Mouse (Mus musculus) heart, embryonic 13.5 days (tissue): Measurements from ENCODE around the gene Cep41. TPM values are rescaled to one million over a fixed set of nuclear protein-coding genes. Genes with fewer than 3 reads are reported as not detected.

ENCODE experiments used
- ATAC-seq: fragments of 200-750 bp; cut with Nextera tagmentation; 2 replicates; pipeline ENCODE4 v1.8.0; 2017; ENCODE audit warnings: moderate TSS enrichment; ENCODE audit not compliant: insufficient number of reproducible peaks, low FRiP score, low TSS enrichment; ENCODE audit errors: extremely low read depth
- H3K27ac ChIP-seq: fragments of 300-500 bp; sonication (generic); replicated peaks from 2 replicates; pipeline ENCODE4 v1.5.1; 2015; ENCODE audit warnings: moderate library complexity, mild to moderate bottlenecking, inconsistent platforms
- H3K27me3 ChIP-seq: fragments of 300-500 bp; sonication (generic); replicated peaks from 2 replicates; pipeline ENCODE4 v1.6.1; 2015; ENCODE audit warnings: mild to moderate bottlenecking, inconsistent platforms
- H3K36me3 ChIP-seq: fragments of 300-500 bp; sonication (generic); 2 replicates; pipeline ENCODE4 v1.6.1; 2015; ENCODE audit warnings: mild to moderate bottlenecking, inconsistent platforms
- H3K4me1 ChIP-seq: fragments of 300-500 bp; sonication (generic); 2 replicates; pipeline ENCODE4 v1.6.1; 2015; ENCODE audit warnings: inconsistent platforms
- H3K4me2 ChIP-seq: fragments of 300-500 bp; sonication (generic); 2 replicates; pipeline ENCODE4 v1.6.1; 2015; ENCODE audit warnings: inconsistent platforms, mild to moderate bottlenecking, moderate library complexity
- H3K4me3 ChIP-seq: fragments of 300-500 bp; sonication (generic); 2 replicates; pipeline ENCODE4 v1.5.1; 2015; ENCODE audit warnings: moderate library complexity, mild to moderate bottlenecking, inconsistent platforms
- H3K9ac ChIP-seq: fragments of 300-500 bp; sonication (generic); 2 replicates; pipeline ENCODE4 v1.6.1; 2015; ENCODE audit warnings: inconsistent platforms, mild to moderate bottlenecking, moderate library complexity
- H3K9me3 ChIP-seq: fragments of 300-500 bp; sonication (generic); 2 replicates; pipeline ENCODE4 v1.6.1; 2016; ENCODE audit warnings: inconsistent platforms
- WGBS: fragments of 180-500 bp; shearing (Covaris S2); methylation state at CpG from one replicate; pipeline ENCODE4 v1.1.7; 2015; ENCODE audit warnings: mixed read lengths; 5-methylcytosine and 5-hydroxymethylcytosine counted together
- polyA plus RNA-seq: library from polyadenylated mRNA; unstranded; fragments of >200 nt; fragmentation: Nextera tagmentation; extraction: Ambion mirVana; gene quantifications from 2 replicates; pipeline ENCODE4 v1.2.1, GENCODE M21; 2015

Gene Cep41
- polyA plus RNA-seq, 1 experiment from 2014 or later: 11.0 TPM

DNA sequence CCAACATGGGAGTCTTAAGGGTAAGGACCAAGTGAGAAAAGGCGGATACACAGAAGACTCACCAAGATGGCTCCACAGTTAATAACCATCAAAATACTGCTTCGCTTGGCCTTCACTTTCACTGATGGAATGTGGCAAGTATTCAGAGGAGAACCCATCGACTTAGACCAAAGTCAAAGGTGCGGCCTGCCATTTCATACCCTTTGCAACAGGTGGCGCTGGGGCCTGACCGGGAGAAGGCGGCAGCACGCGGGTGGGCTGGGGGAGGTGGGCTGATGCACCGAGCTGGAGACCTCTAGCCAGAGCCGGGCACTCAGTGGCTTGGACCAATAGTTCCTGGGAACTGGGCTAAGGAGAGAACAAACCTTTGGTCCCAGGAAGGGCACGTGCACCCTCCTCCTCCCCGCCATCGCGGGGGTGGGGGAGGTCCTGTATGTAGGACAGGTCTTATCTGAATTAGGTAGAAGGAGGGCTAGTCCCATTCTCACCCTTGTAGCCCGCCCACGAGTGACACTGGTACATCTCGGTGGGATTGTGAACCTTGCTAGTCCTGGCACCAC is 39.1 kb upstream of the Cep41 start:
- Histone ChIP-seq H3K4me2 (no peak overlapping the region), H3K4me1 (peaks cover 35% of the 10 kb centered on the region), H3K9ac (no peak overlapping the region), H3K27ac (no peak overlapping the region), H3K27me3 (no peaks in the 10 kb centered on the region), H3K36me3 (peaks cover 5% of the 10 kb centered on the region; the same call in 1 of the 2 replicates), H3K9me3 (peaks cover 32% of the 10 kb centered on the region), H3K4me3 (no peak overlapping the region)
- WGBS: 48% methylated on average over 18 of the region's 18 CpGs
- ATAC-seq: no peak

DNA sequence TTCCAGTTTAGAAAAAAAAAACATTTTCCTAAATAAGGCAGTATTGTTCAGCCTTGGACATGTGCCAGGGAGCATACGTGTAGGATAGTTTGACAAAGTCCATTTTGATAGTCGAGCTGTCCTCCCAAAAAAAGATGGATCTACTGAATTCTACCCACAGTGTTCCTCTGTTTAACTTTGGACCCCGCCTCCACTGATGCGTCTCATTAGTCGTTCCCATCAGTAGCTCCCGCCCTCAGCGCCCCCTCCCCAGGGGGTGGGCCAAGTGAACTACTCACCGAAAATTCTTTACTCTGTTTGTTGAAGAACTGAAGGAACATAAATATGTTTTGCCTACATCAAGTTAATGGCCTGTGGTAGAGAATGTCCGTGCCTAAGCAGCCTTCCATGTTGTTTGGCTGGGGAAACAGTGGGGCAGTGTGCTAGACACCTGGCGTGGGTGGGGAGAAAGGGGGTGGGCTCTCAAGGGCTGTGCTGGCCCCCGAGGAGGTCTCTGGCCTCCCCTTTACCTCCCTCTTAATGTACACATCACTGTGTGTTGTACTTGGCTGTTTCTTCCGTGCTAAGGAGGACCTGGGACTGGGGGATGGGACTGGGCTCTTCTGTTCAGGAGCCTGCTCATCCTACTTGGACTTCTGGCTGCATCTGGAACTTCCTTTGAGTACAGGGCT is 36.9 kb upstream of the Cep41 start:
- 0 out of 2 replicates have a peak, but pooled peaks cover 2% of the 10 kb centered on the region for H3K36me3 ChIP-seq
- H3K27me3 ChIP-seq: no peaks in the 10 kb centered on the region
- H3K4me1 ChIP-seq: peaks cover 35% of the 10 kb centered on the region
- H3K9ac ChIP-seq: no peak overlapping the region
- no peak overlapping the region for H3K4me3 ChIP-seq
- H3K9me3 ChIP-seq: peaks cover 10% of the 10 kb centered on the region
- 0 out of 2 replicates have a peak, but pooled peaks have one; percentile 25 for ATAC-seq
- 55% methylated on average over 12 of the region's 12 CpGs for WGBS
- H3K4me2 ChIP-seq: no peak overlapping the region
- H3K27ac ChIP-seq: peak overlapping the region; percentile 39; the same call in 1 of the 2 replicates

DNA sequence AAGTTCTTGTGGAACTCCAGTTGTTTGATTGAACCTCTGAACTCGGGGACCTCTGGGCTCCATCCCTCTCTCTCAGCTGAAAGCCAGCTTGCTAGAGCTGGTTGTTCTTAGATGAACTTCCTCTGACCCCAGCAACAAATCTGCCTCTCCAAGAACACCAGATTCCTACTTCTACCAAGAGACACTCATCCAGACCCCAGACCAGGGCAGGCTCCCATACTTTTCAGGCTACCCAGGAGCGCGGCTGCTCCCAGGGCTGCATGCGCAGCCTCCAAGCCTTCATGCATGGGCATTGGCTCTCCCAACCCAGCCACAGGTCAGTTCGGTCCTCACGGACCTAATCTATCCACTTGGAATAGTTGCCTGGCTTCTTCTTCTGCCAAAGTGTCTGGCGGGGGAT is 29.8 kb upstream of the Cep41 start, which contains the start of gene Mest:
Mest (plus strand) TSS at position 217 of the 400 bp plus-strand sequence.
- 43% methylated on average over 7 of the region's 7 CpGs for WGBS
- Histone ChIP-seq H3K27ac (0 out of 2 replicates have a peak within 1 kb of the TSS, but pooled peaks have one; percentile 32), H3K36me3 (no peaks in the 10 kb centered on the region), H3K4me1 (peaks cover 27% of the 10 kb centered on the region), H3K9me3 (no peaks in the 10 kb centered on the region; the same call in 1 of the 2 replicates), H3K27me3 (no peaks in the 10 kb centered on the region), H3K4me3 (no peak within 1 kb of the TSS), H3K4me2 (no peak within 1 kb of the TSS), H3K9ac (no peak within 1 kb of the TSS)
- ATAC-seq: no peak

DNA sequence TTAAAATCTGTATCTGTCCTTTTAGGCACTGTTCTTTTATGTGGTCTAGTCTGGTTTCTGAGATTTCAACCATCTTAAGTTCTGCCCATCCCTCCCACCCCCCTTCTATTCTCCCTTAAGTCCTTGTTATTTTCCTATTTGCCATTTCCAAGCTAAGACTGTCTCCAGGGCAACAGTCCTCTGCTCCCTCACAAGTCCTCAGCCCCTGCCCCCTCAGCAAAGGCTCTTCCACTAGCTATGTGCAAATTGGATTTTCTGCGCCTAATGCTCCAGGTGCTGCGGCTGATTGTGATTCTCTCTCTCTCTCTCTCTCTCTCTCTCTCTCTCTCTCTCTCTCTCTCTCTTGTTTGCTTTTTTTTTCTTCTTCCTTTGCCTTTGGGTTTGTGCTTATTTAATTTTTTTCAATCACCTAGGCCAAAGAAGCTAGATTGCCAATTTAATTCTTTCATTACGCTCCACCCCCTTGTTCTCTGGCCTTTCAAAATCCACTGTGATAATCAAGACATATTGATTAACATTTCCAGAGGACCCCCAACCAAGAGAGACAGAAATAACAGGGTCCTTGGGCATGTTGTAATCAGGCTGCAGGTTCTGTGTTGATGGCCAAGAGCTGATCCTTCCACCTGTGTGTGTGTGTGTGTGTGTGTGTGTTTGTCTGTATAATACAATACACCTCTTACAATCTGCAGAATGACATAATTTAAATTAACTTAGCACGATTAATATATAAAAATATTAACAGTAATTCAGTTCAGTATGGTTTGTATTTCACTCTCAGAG is 29.0 kb upstream of the Cep41 start:
- Histone ChIP-seq H3K9me3 (no peaks in the 10 kb centered on the region; the same call in 1 of the 2 replicates), H3K4me3 (no peak overlapping the region), H3K27me3 (no peaks in the 10 kb centered on the region), H3K36me3 (no peaks in the 10 kb centered on the region), H3K4me2 (no peak overlapping the region), H3K27ac (no peak overlapping the region), H3K9ac (no peak overlapping the region), H3K4me1 (peaks cover 27% of the 10 kb centered on the region)
- no peak for ATAC-seq
- WGBS: 66% methylated on average over 4 of the region's 4 CpGs

DNA sequence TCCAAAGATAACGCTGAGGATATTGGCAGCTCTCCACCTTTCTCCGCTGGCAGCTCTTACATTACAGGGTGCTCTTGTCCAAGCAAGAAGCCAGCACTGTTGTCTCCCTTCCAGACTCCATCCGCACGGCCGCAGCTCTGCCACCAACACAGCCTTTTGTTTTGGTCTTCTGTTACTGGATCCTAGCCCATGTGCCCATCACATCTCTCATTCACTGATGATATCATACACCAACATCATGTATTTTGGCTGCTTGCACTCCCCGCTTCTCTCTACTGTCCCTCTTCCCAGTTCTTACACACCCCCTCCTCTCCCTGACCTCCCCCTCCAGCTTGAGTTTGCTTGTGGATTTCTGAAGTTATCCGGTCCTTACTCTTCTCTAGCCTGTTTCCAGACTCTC is 23.2 kb upstream of the Cep41 start:
- Histone ChIP-seq H3K36me3 (no peaks in the 10 kb centered on the region), H3K4me3 (no peak overlapping the region), H3K9ac (no peak overlapping the region), H3K4me1 (peaks cover 23% of the 10 kb centered on the region), H3K9me3 (no peaks in the 10 kb centered on the region; the same call in 1 of the 2 replicates), H3K4me2 (no peak overlapping the region), H3K27me3 (no peaks in the 10 kb centered on the region), H3K27ac (0 out of 2 replicates have a peak overlapping the region, but pooled peaks have one; percentile 20)
- WGBS: 71% methylated on average over 7 of the region's 7 CpGs
- no peak for ATAC-seq

DNA sequence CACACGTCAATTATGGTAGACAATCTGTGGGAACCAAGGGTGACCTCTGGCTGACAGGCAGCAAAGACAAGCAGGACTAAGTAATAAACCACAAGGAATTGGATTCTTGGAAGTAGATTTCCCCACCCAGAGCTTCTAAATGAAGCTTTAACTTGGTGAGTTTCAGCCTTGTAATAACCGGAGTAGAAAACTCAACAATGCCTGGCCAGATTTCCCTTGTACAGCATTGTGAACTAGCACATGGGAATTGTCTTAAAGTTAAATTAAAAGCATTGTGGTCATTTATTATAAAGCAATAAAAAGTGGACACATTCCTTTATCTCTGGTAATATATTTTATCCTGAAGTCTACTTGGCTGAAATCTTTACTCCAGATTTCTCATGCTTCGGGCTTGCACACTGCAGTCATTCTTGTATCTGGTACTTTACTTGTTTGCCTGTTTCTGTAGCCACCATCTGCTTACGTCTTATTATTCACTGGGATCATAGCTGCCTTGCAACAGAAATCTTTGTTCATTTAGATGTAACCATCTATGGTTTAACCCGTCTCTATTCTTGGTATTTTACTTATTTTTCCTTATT is 21.4 kb upstream of the Cep41 start:
- Histone ChIP-seq H3K27me3 (no peaks in the 10 kb centered on the region), H3K4me3 (no peak overlapping the region), H3K4me1 (peaks cover 18% of the 10 kb centered on the region), H3K9me3 (no peaks in the 10 kb centered on the region), H3K27ac (no peak overlapping the region), H3K4me2 (no peak overlapping the region), H3K36me3 (no peaks in the 10 kb centered on the region), H3K9ac (no peak overlapping the region)
- ATAC-seq: no peak
- WGBS: 75% methylated on average over 5 of the region's 5 CpGs

DNA sequence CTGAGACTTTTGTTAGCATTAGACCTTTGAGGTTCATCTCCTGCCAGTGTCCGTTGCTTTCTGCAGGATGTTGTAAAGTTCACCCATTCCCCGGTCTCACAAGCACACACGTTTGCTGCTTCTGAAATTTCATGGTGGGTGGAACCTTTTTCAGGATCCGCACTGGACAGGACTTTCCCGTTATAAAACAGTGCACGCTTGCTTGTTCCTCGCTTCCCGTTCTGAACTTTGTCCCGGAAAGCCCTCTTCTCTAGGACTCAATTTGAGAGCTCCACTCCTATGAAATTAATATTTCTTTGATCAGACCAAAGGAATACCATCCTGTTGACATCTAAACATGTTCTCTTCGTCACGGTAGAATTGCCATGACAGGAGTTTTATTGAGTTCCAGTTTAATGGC is 20.3 kb upstream of the Cep41 start:
- Histone ChIP-seq H3K4me1 (peaks cover 18% of the 10 kb centered on the region), H3K36me3 (no peaks in the 10 kb centered on the region), H3K9ac (no peak overlapping the region), H3K9me3 (no peaks in the 10 kb centered on the region), H3K4me3 (no peak overlapping the region), H3K4me2 (no peak overlapping the region), H3K27me3 (no peaks in the 10 kb centered on the region), H3K27ac (peak overlapping the region; percentile 40)
- WGBS: 82% methylated on average over 11 of the region's 11 CpGs
- ATAC-seq: no peak

DNA sequence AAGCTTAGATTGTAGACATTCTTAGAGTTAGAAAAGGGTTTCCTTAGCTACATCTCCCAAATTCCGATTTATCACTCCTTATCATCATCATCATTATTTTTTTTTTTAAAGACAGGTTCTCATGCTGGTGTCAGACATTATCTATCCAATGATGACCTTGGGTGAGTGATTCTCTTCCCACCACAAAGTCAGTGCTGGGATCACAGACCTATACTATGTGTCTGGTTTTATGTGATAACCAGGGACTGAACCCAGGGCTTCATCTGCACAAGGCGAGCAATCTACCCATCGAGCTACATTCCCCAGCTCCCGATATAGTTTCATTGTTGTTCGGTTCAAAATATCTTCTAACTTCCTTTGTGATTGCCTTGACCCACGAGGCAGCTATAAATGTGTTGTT is 19.9 kb upstream of the Cep41 start:
- no peak overlapping the region for H3K9ac ChIP-seq
- no peaks in the 10 kb centered on the region for H3K9me3 ChIP-seq
- no peak overlapping the region for H3K4me2 ChIP-seq
- no peaks in the 10 kb centered on the region for H3K27me3 ChIP-seq
- peaks cover 18% of the 10 kb centered on the region for H3K4me1 ChIP-seq
- no peaks in the 10 kb centered on the region for H3K36me3 ChIP-seq
- ATAC-seq: no peak
- H3K27ac ChIP-seq: peak overlapping the region; percentile 40
- 71% methylated on average over 6 of the region's 6 CpGs for WGBS
- H3K4me3 ChIP-seq: no peak overlapping the region

DNA sequence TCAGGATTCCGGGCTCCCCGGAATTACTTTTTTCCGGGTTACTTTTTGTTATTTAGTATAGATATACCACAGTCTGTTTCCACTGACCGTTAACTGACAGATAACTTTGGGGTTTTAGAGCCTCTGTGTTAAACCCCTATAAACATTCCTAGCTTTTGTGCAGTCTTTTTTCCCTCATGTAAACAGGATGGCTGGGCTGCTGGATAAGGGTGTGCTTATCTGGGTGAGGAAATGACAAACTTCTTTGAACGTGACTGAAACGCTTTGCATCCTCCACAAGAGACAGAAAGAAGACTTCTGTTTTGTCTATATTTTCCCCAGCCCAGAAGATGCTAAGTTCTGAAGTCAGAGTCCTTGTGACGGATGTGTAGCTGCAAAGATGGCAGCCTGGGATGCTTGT is 18.9 kb upstream of the Cep41 start:
- H3K9ac ChIP-seq: no peak overlapping the region
- peaks cover 18% of the 10 kb centered on the region for H3K4me1 ChIP-seq
- 43% methylated on average over 7 of the region's 7 CpGs for WGBS
- H3K27me3 ChIP-seq: no peaks in the 10 kb centered on the region
- no peak overlapping the region for H3K4me2 ChIP-seq
- H3K36me3 ChIP-seq: no peaks in the 10 kb centered on the region
- peak; percentile 42; the same call in 1 of the 2 replicates for ATAC-seq
- no peak overlapping the region for H3K4me3 ChIP-seq
- H3K9me3 ChIP-seq: no peaks in the 10 kb centered on the region
- peak overlapping the region; percentile 51 for H3K27ac ChIP-seq

DNA sequence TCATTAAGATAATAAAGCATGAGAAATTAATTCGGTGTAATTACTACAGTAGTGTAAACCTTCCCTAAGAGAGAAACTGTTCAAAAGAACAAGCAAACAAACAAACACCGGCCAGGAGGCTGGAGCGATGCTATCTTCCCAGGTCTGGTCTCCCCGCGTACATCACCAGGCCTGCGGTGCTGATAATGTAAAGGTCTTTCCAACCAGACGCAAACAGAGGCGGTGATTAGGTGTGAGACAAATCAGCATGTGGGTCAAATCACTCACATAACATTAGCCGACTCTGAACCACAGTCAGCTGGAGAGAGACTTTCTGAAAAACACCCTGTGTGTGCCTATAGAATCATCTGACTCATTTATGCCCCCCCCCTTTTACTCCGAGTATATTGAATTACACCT is 17.8 kb upstream of the Cep41 start:
- Histone ChIP-seq H3K9ac (no peak overlapping the region), H3K27ac (0 out of 2 replicates have a peak overlapping the region, but pooled peaks have one; percentile 14), H3K36me3 (no peaks in the 10 kb centered on the region), H3K27me3 (no peaks in the 10 kb centered on the region), H3K4me2 (no peak overlapping the region), H3K4me1 (peaks cover 18% of the 10 kb centered on the region), H3K4me3 (no peak overlapping the region), H3K9me3 (no peaks in the 10 kb centered on the region)
- WGBS: 30% methylated on average over 10 of the region's 10 CpGs
- no peak for ATAC-seq
